Mouse (Mus musculus): ENCODE measurements around the gene Foxj1. TPM values are rescaled to one million over a fixed set of nuclear protein-coding genes. Genes with fewer than 3 reads are reported as not detected.

Foxj1 gene
- total and polyA plus RNA-seq, 3 experiments: 0.26 to 3.0 (median 2.6) TPM

DNA sequence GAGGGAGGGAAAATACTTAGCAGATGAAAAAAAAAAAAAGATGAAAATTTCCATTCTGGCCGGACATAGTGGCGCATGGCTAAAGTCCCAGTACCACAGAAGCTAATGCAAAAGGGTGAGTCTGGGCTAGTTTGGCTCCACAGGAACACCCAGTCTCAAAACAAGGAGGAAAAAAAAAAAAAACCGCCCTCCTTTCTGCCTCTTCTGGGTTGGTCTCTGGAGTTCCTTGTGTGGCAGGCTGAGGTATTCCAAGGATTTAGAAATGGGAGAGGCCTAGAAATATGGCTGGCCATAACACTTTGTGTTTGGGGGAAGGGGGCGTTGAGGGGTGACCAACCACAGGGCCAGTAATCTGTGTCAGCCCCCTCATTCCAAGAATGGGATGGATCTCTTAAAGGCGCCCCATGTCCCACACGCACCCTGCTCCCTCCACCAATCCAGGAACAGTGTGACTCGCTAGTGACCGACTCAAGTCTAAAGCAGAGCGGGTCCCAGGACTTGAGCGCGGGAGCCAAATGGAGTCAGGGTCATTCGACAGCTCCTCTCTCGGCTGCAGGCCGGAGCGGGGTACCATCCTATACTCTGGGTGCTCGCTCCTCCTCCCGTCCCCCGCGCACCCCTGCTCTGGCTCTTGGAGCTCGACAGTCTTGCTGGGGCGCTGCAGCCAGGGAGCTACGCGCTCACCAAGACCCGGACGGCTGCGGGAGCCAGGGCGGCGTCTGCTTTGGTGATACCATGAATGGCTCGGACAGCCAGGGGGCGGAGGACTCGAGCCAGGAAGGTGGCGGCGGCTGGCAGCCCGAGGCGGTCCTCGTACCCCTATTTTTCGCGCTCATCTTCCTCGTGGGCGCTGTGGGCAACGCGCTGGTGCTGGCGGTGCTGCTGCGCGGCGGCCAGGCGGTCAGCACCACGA, 54.2 kb downstream of the Foxj1 start, which contains the start of gene Galr2:
Gene Galr2 (plus strand): TSS at position 189 of the 913 bp plus-strand sequence.
- peaks cover 12 to 32% of the 10 kb centered on the region in 2 experiments for H3K4me1 ChIP-seq (ENCODE audit: control insufficient read depth in 1 of 2, insufficient read depth in 2 of 2)
- H3K4me3 ChIP-seq (replicated peaks in 1 of 3; ENCODE audit: low read depth in 2 of 3, low read length in 2 of 3, poor library complexity in 1 of 3): no peak within 1 kb of the TSS
- no peak for DNase-seq (ENCODE audit: extremely low read depth)
- H3K9ac ChIP-seq (ENCODE audit: insufficient read depth, low read depth): no peak within 1 kb of the TSS
- dilution Hi-C loops (cut with MboI; ENCODE audit: extremely low pct_ligation_motif_present, extremely low pct_unique_long_range_greater_than_20kb, low sequenced_read_pairs): no loop called here
- no peak within 1 kb of the TSS for H3K27ac ChIP-seq (ENCODE audit: insufficient read depth, low read depth)
- H3K9me3 ChIP-seq (replicated peaks; ENCODE audit: low read length): peaks cover 16% of the 10 kb centered on the region
- H3K36me3 ChIP-seq (replicated peaks in 1 of 2; ENCODE audit: control insufficient read depth in 1 of 2, insufficient read depth in 1 of 2, low read length in 1 of 2): peaks cover 0 to 27% of the 10 kb centered on the region in 2 experiments
- H3K4me2 ChIP-seq (ENCODE audit: insufficient read depth, low read depth, poor library complexity, severe bottlenecking): no peak within 1 kb of the TSS
- no peak for TF ChIP-seq POLR2AphosphoS2 (IDR thresholded peaks at IDR 0.05; ENCODE audit: low read depth, low read length)
- no peak for TF ChIP-seq HCFC1 (IDR thresholded peaks at IDR 0.05; ENCODE audit: low read depth, low read length)
- in situ Hi-C loops (cut with MboI; ENCODE audit: low pct_ligation_motif_present, low pct_unique_long_range_greater_than_20kb, low sequenced_read_pairs): no loop called here
- H3K27me3 ChIP-seq (replicated peaks): no peaks in the 10 kb centered on the region
- no peaks in the 10 kb centered on the region for H3K79me2 ChIP-seq (replicated peaks; ENCODE audit: control insufficient read depth, extremely low read depth, insufficient read depth, poor library complexity, severe bottlenecking)

Other genes starting within 250 kb of the Foxj1 start
- 27.1 and 30.7 TPM in 2 replicates for gene Wbp2, start 248.4 kb downstream of the Foxj1 start, total RNA-seq (2012; rRNA removed)
- gene Wbp2, start 248.4 kb downstream of the Foxj1 start, total RNA-seq (2014; rRNA removed): 14.0 and 15.2 TPM in 2 replicates
- gene Wbp2, start 248.4 kb downstream of the Foxj1 start, polyA plus RNA-seq (2012; ENCODE audit: insufficient read length, low read depth): 70.8 and 97.1 TPM in 2 replicates
- gene Trim47, start 208.2 kb downstream of the Foxj1 start, total RNA-seq (2012; rRNA removed): 0.21 and 0.38 TPM in 2 replicates
- gene Trim47, start 208.2 kb downstream of the Foxj1 start, total RNA-seq (2014; rRNA removed): 0.21 TPM in 1 of 2 replicates, not detected in the other
- gene Trim47, start 208.2 kb downstream of the Foxj1 start, polyA plus RNA-seq (2012; ENCODE audit: insufficient read length, low read depth): 0.50 TPM in 1 of 2 replicates, not detected in the other
- gene Trim65, start 204.3 kb downstream of the Foxj1 start, total RNA-seq (2012; rRNA removed): 2.0 and 2.8 TPM in 2 replicates
- 0.66 and 0.81 TPM in 2 replicates for gene Trim65, start 204.3 kb downstream of the Foxj1 start, total RNA-seq (2014; rRNA removed)
- 1.1 and 1.4 TPM in 2 replicates for gene Trim65, start 204.3 kb downstream of the Foxj1 start, polyA plus RNA-seq (2012; ENCODE audit: insufficient read length, low read depth)
- 157 and 159 TPM in 2 replicates for gene Mrpl38, start 196.5 kb downstream of the Foxj1 start, total RNA-seq (2012; rRNA removed)
- 95.6 and 109 TPM in 2 replicates for gene Mrpl38, start 196.5 kb downstream of the Foxj1 start, total RNA-seq (2014; rRNA removed)
- 171 and 188 TPM in 2 replicates for gene Mrpl38, start 196.5 kb downstream of the Foxj1 start, polyA plus RNA-seq (2012; ENCODE audit: insufficient read length, low read depth)
- 44.8 and 45.5 TPM in 2 replicates for gene Fbf1, start 167.2 kb downstream of the Foxj1 start, total RNA-seq (2012; rRNA removed)
- gene Fbf1, start 167.2 kb downstream of the Foxj1 start, total RNA-seq (2014; rRNA removed): 23.9 and 26.6 TPM in 2 replicates
- 39.0 and 40.7 TPM in 2 replicates for gene Fbf1, start 167.2 kb downstream of the Foxj1 start, polyA plus RNA-seq (2012; ENCODE audit: insufficient read length, low read depth)
- 76.5 and 77.4 TPM in 2 replicates for gene Ten1, start 136.5 kb downstream of the Foxj1 start, total RNA-seq (2012; rRNA removed)
- gene Ten1, start 136.5 kb downstream of the Foxj1 start, total RNA-seq (2014; rRNA removed): 66.7 and 74.4 TPM in 2 replicates
- 70.4 and 81.8 TPM in 2 replicates for gene Ten1, start 136.5 kb downstream of the Foxj1 start, polyA plus RNA-seq (2012; ENCODE audit: insufficient read length, low read depth)
- gene Acox1, start 136.4 kb downstream of the Foxj1 start, total RNA-seq (2012; rRNA removed): 19.3 and 21.0 TPM in 2 replicates
- 17.1 and 18.7 TPM in 2 replicates for gene Acox1, start 136.4 kb downstream of the Foxj1 start, total RNA-seq (2014; rRNA removed)
- 20.3 and 20.4 TPM in 2 replicates for gene Acox1, start 136.4 kb downstream of the Foxj1 start, polyA plus RNA-seq (2012; ENCODE audit: insufficient read length, low read depth)
- 0.17 and 0.21 TPM in 2 replicates for gene Evpl, start 97.3 kb downstream of the Foxj1 start, total RNA-seq (2012; rRNA removed)
- gene Evpl, start 97.3 kb downstream of the Foxj1 start, total RNA-seq (2014; rRNA removed): 0.09 TPM in 1 of 2 replicates, not detected in the other
- gene Evpl, start 97.3 kb downstream of the Foxj1 start, polyA plus RNA-seq (2012; ENCODE audit: insufficient read length, low read depth): 0.20 and 0.23 TPM in 2 replicates
- gene Srp68, start 61.2 kb downstream of the Foxj1 start, total RNA-seq (2012; rRNA removed): 74.7 and 78.1 TPM in 2 replicates
- gene Srp68, start 61.2 kb downstream of the Foxj1 start, total RNA-seq (2014; rRNA removed): 49.3 and 53.2 TPM in 2 replicates
- gene Srp68, start 61.2 kb downstream of the Foxj1 start, polyA plus RNA-seq (2012; ENCODE audit: insufficient read length, low read depth): 174 and 184 TPM in 2 replicates
- gene Galr2, start 54.5 kb downstream of the Foxj1 start, total RNA-seq (2012; rRNA removed): 0.38 and 0.85 TPM in 2 replicates
- gene Galr2, start 54.5 kb downstream of the Foxj1 start, total RNA-seq (2014; rRNA removed): 0.21 TPM in 1 of 2 replicates, not detected in the other
- gene Galr2, start 54.5 kb downstream of the Foxj1 start, polyA plus RNA-seq (2012; ENCODE audit: insufficient read length, low read depth): 1.6 and 1.7 TPM in 2 replicates
- 34.0 and 42.1 TPM in 2 replicates for gene Exoc7, start 28.2 kb downstream of the Foxj1 start, total RNA-seq (2012; rRNA removed)
- gene Exoc7, start 28.2 kb downstream of the Foxj1 start, total RNA-seq (2014; rRNA removed): 32.2 and 38.8 TPM in 2 replicates
- gene Exoc7, start 28.2 kb downstream of the Foxj1 start, polyA plus RNA-seq (2012; ENCODE audit: insufficient read length, low read depth): 51.8 and 57.6 TPM in 2 replicates
- 17.2 and 39.3 TPM in 2 replicates for gene Rnf157, start 77.6 kb upstream of the Foxj1 start, total RNA-seq (2012; rRNA removed)
- 7.2 and 8.7 TPM in 2 replicates for gene Rnf157, start 77.6 kb upstream of the Foxj1 start, total RNA-seq (2014; rRNA removed)
- 8.7 and 10.9 TPM in 2 replicates for gene Rnf157, start 77.6 kb upstream of the Foxj1 start, polyA plus RNA-seq (2012; ENCODE audit: insufficient read length, low read depth)
- gene Ubald2, start 98.7 kb upstream of the Foxj1 start, total RNA-seq (2012; rRNA removed): 321 and 436 TPM in 2 replicates
- gene Ubald2, start 98.7 kb upstream of the Foxj1 start, total RNA-seq (2014; rRNA removed): 291 and 336 TPM in 2 replicates
- 222 and 228 TPM in 2 replicates for gene Ubald2, start 98.7 kb upstream of the Foxj1 start, polyA plus RNA-seq (2012; ENCODE audit: insufficient read length, low read depth)
- gene Qrich2, start 130.8 kb upstream of the Foxj1 start, total RNA-seq (2012; rRNA removed): 0.13 and 0.38 TPM in 2 replicates
- gene Qrich2, start 130.8 kb upstream of the Foxj1 start, total RNA-seq (2014; rRNA removed): 0.23 and 0.32 TPM in 2 replicates
- 0.29 and 0.37 TPM in 2 replicates for gene Qrich2, start 130.8 kb upstream of the Foxj1 start, polyA plus RNA-seq (2012; ENCODE audit: insufficient read length, low read depth)
- gene Prpsap1, start 158.8 kb upstream of the Foxj1 start, total RNA-seq (2012; rRNA removed): 114 and 118 TPM in 2 replicates
- gene Prpsap1, start 158.8 kb upstream of the Foxj1 start, total RNA-seq (2014; rRNA removed): 79.8 and 93.5 TPM in 2 replicates
- gene Prpsap1, start 158.8 kb upstream of the Foxj1 start, polyA plus RNA-seq (2012; ENCODE audit: insufficient read length, low read depth): 112 and 114 TPM in 2 replicates
- 0.84 and 2.1 TPM in 2 replicates for gene Sphk1, start 195.5 kb upstream of the Foxj1 start, total RNA-seq (2012; rRNA removed)
- gene Sphk1, start 195.5 kb upstream of the Foxj1 start, total RNA-seq (2014; rRNA removed): 0.20 and 0.89 TPM in 2 replicates
- 0.26 and 0.50 TPM in 2 replicates for gene Sphk1, start 195.5 kb upstream of the Foxj1 start, polyA plus RNA-seq (2012; ENCODE audit: insufficient read length, low read depth)
- 37.6 and 42.8 TPM in 2 replicates for gene Ube2o, start 246.0 kb upstream of the Foxj1 start, total RNA-seq (2012; rRNA removed)
- gene Ube2o, start 246.0 kb upstream of the Foxj1 start, total RNA-seq (2014; rRNA removed): 12.6 and 12.7 TPM in 2 replicates
- gene Ube2o, start 246.0 kb upstream of the Foxj1 start, polyA plus RNA-seq (2012; ENCODE audit: insufficient read length, low read depth): 50.5 and 61.7 TPM in 2 replicates

Data from CH12.LX (cell line).